Mouse (Mus musculus) neural tube, embryonic 11.5 days (tissue): ENCODE measurements at regions not wholly inside any gene's neighbourhood (a gene's known extent, or its start where the extent isn't known, plus 50 kb on each side); places are given as distances from the start of the nearest gene placed in this dataset.

ENCODE experiments used
- ATAC-seq: fragments of 200-750 bp; cut with Nextera tagmentation; 2 replicates; pipeline ENCODE4 v1.8.0; 2017; ENCODE audit warnings: moderate number of reproducible peaks, mild to moderate bottlenecking, moderate TSS enrichment, moderate library complexity; ENCODE audit not compliant: insufficient read depth, low FRiP score, low TSS enrichment
- DNase-seq: peaks from one replicate; pipeline ENCODE4 v3.0.0-alpha.2; 2015; ENCODE audit warnings: low spot score
- H3K27ac ChIP-seq: fragments of 300-500 bp; sonication (generic); 2 replicates; pipeline ENCODE4 v1.5.1; 2014; ENCODE audit warnings: low read depth, mild to moderate bottlenecking, low read length
- H3K27me3 ChIP-seq: fragments of 300-500 bp; sonication (generic); 2 replicates; pipeline ENCODE4 v1.6.1; 2014; ENCODE audit warnings: mild to moderate bottlenecking, low read length, mixed read lengths; ENCODE audit not compliant: control insufficient read depth, insufficient read depth
- H3K36me3 ChIP-seq: fragments of 300-500 bp; sonication (generic); 2 replicates; pipeline ENCODE4 v1.6.1; 2014; ENCODE audit warnings: mild to moderate bottlenecking, low read length, moderate library complexity, mixed read lengths; ENCODE audit not compliant: control insufficient read depth, insufficient read depth
- H3K4me1 ChIP-seq: fragments of 300-500 bp; sonication (generic); 2 replicates; pipeline ENCODE4 v1.6.1; 2014; ENCODE audit warnings: low read length, mixed read lengths; ENCODE audit not compliant: control insufficient read depth, insufficient read depth
- H3K4me2 ChIP-seq: fragments of 300-500 bp; sonication (generic); 2 replicates; pipeline ENCODE4 v1.6.1; 2014; ENCODE audit warnings: low read depth, mild to moderate bottlenecking, moderate library complexity
- H3K4me3 ChIP-seq: fragments of 300-500 bp; sonication (generic); 2 replicates; pipeline ENCODE4 v1.5.1; 2014; ENCODE audit warnings: low read depth, low read length
- H3K9ac ChIP-seq: fragments of 300-500 bp; sonication (generic); 2 replicates; pipeline ENCODE4 v1.6.1; 2014; ENCODE audit warnings: mild to moderate bottlenecking, low read length
- H3K9me3 ChIP-seq: fragments of 300-500 bp; sonication (generic); 2 replicates; pipeline ENCODE4 v1.6.1; 2016; ENCODE audit warnings: low read length; ENCODE audit not compliant: control insufficient read depth
- WGBS: fragments of 180-500 bp; shearing (Covaris S2); extraction: QIAGEN DNeasy Blood & Tissue Kit; methylation state at CpG from one replicate; pipeline ENCODE4 v1.1.7; 2014; 5-methylcytosine and 5-hydroxymethylcytosine counted together

- no peak overlapping the region for H3K27ac ChIP-seq
- no peaks in the 10 kb centered on the region for H3K27me3 ChIP-seq
- no peak overlapping the region for H3K9ac ChIP-seq
- 29% methylated on average over 3 of the region's 3 CpGs for WGBS
- DNase-seq (peak; percentile 37), ATAC-seq (peak; percentile 50; the same call in 1 of the 2 replicates)
- H3K36me3 ChIP-seq, result no peaks in the 10 kb centered on the region
- no peaks in the 10 kb centered on the region for H3K4me1 ChIP-seq
- H3K4me3 ChIP-seq, result no peak overlapping the region
- H3K4me2 ChIP-seq, result no peak overlapping the region
- H3K9me3 ChIP-seq, result no peaks in the 10 kb centered on the region
Measured at GRCm38 (mm10) chr12:59382812-59383211, 163.3 kb upstream of the Fbxo33 start.

GRCm38 (mm10) chr12:59341586-59341985 lies 122.1 kb upstream of the Fbxo33 start:
- Histone ChIP-seq H3K27me3 (no peaks in the 10 kb centered on the region), H3K36me3 (no peaks in the 10 kb centered on the region), H3K9ac (no peak overlapping the region), H3K9me3 (no peaks in the 10 kb centered on the region), H3K4me3 (no peak overlapping the region), H3K4me1 (no peaks in the 10 kb centered on the region), H3K27ac (no peak overlapping the region), H3K4me2 (no peak overlapping the region)
- 93% methylated on average over 2 of the region's 2 CpGs for WGBS
- DNase-seq, result no peak
- ATAC-seq, result no peak

- ATAC-seq, result no peak
- Histone ChIP-seq H3K4me3 (no peak overlapping the region), H3K4me1 (no peaks in the 10 kb centered on the region), H3K27ac (no peak overlapping the region), H3K9me3 (no peaks in the 10 kb centered on the region), H3K27me3 (no peaks in the 10 kb centered on the region), H3K9ac (no peak overlapping the region), H3K36me3 (no peaks in the 10 kb centered on the region), H3K4me2 (no peak overlapping the region)
- WGBS, result 89% methylated on average over 2 of the region's 2 CpGs
- DNase-seq, result no peak
Measured at GRCm38 (mm10) chr12:59330753-59331152, 111.2 kb upstream of the Fbxo33 start.

- Histone ChIP-seq H3K36me3 (no peaks in the 10 kb centered on the region), H3K4me1 (no peaks in the 10 kb centered on the region), H3K27me3 (no peaks in the 10 kb centered on the region), H3K9ac (no peak overlapping the region), H3K4me2 (no peak overlapping the region), H3K27ac (no peak overlapping the region), H3K4me3 (no peak overlapping the region), H3K9me3 (no peaks in the 10 kb centered on the region)
- no peak for DNase-seq
- no peak for ATAC-seq
- WGBS, result 76% methylated on average over 1 of the region's 1 CpGs
Measured at GRCm38 (mm10) chr12:59312703-59313102, 93.2 kb upstream of the Fbxo33 start.

- no peak for ATAC-seq
- WGBS, result 88% methylated on average over 1 of the region's 1 CpGs
- Histone ChIP-seq H3K9ac (no peak overlapping the region), H3K9me3 (no peaks in the 10 kb centered on the region), H3K4me1 (no peaks in the 10 kb centered on the region), H3K36me3 (no peaks in the 10 kb centered on the region), H3K4me3 (no peak overlapping the region), H3K27ac (no peak overlapping the region), H3K27me3 (no peaks in the 10 kb centered on the region), H3K4me2 (no peak overlapping the region)
- DNase-seq, result no peak
Measured at GRCm38 (mm10) chr12:59307958-59308357, 88.4 kb upstream of the Fbxo33 start.

- H3K4me2 ChIP-seq, result no peak overlapping the region
- no peaks in the 10 kb centered on the region for H3K36me3 ChIP-seq
- no peak overlapping the region for H3K9ac ChIP-seq
- no peaks in the 10 kb centered on the region for H3K4me1 ChIP-seq
- DNase-seq (no peak), ATAC-seq (no peak)
- H3K9me3 ChIP-seq, result no peaks in the 10 kb centered on the region
- no peak overlapping the region for H3K4me3 ChIP-seq
- no peaks in the 10 kb centered on the region for H3K27me3 ChIP-seq
- 61% methylated on average over 6 of the region's 6 CpGs for WGBS
- no peak overlapping the region for H3K27ac ChIP-seq
Measured at GRCm38 (mm10) chr12:59304522-59304921, 85.0 kb upstream of the Fbxo33 start.
